Mouse (Mus musculus) lung, embryonic 15.5 days (tissue): ENCODE data around the gene Cdc20b. TPM values are rescaled to one million over a fixed set of nuclear protein-coding genes. Genes with fewer than 3 reads are reported as not detected.
A peak's percentile ranks its signal among the peaks of the same experiment; 100 is the strongest.

ENCODE experiments used
- ATAC-seq: fragments of 200-750 bp; cut with Nextera tagmentation; 2 replicates; pipeline ENCODE4 v1.8.0; 2017; ENCODE audit warnings: moderate number of reproducible peaks, borderline replicate concordance; ENCODE audit not compliant: low FRiP score, low TSS enrichment; ENCODE audit errors: extremely low read depth
- H3K27ac ChIP-seq: fragments of 300-500 bp; sonication (generic); 2 replicates; pipeline ENCODE4 v1.5.1; 2015; ENCODE audit warnings: moderate library complexity, mild to moderate bottlenecking, inconsistent platforms
- H3K27me3 ChIP-seq: fragments of 300-500 bp; sonication (generic); 2 replicates; pipeline ENCODE4 v1.6.1; 2015; ENCODE audit warnings: inconsistent platforms
- H3K36me3 ChIP-seq: fragments of 300-500 bp; sonication (generic); 2 replicates; pipeline ENCODE4 v1.6.1; 2015; ENCODE audit warnings: inconsistent platforms
- H3K4me1 ChIP-seq: fragments of 300-500 bp; sonication (generic); 2 replicates; pipeline ENCODE4 v1.6.1; 2015; ENCODE audit warnings: inconsistent platforms
- H3K4me2 ChIP-seq: fragments of 300-500 bp; sonication (generic); 2 replicates; pipeline ENCODE4 v1.6.1; 2015; ENCODE audit warnings: inconsistent platforms, mild to moderate bottlenecking, moderate library complexity
- H3K4me3 ChIP-seq: fragments of 300-500 bp; sonication (generic); 2 replicates; pipeline ENCODE4 v1.5.1; 2015; ENCODE audit warnings: mild to moderate bottlenecking, inconsistent platforms
- H3K9ac ChIP-seq: fragments of 300-500 bp; sonication (generic); 2 replicates; pipeline ENCODE4 v1.6.1; 2015; ENCODE audit warnings: inconsistent platforms
- H3K9me3 ChIP-seq: fragments of 300-500 bp; sonication (generic); 2 replicates; pipeline ENCODE4 v1.6.1; 2016; ENCODE audit warnings: inconsistent platforms
- WGBS: fragments of 180-500 bp; shearing (Covaris S2); methylation state at CpG from one replicate; pipeline ENCODE4 v1.1.7; 2015; 5-methylcytosine and 5-hydroxymethylcytosine counted together
- polyA plus RNA-seq: library from polyadenylated mRNA; unstranded; fragments of >200 nt; fragmentation: Nextera tagmentation; extraction: Ambion mirVana; gene quantifications from 2 replicates; pipeline ENCODE4 v1.2.1, GENCODE M21; 2015

Cdc20b gene
- 2.1 and 2.8 TPM in 2 replicates for polyA plus RNA-seq

- under 1% methylated on average over 46 of the region's 46 CpGs for WGBS
- Histone ChIP-seq H3K9ac (peak within 1 kb of the TSS; percentile 46), H3K9me3 (no peaks in the 10 kb centered on the region), H3K4me1 (peaks cover 34% of the 10 kb centered on the region), H3K27ac (no peak within 1 kb of the TSS), H3K36me3 (no peaks in the 10 kb centered on the region), H3K4me3 (peak within 1 kb of the TSS; percentile 55), H3K4me2 (peak within 1 kb of the TSS; percentile 99), H3K27me3 (peaks cover 44% of the 10 kb centered on the region)
- peak; percentile 39; the same call in 1 of the 2 replicates for ATAC-seq
These were observed at the start of gene Cdc20b for GRCm38 (mm10) chr13:113034950-113035421. Cdc20b (plus strand) TSS chr13:113035111.

GRCm38 (mm10) chr13:112985605-112986450 is 49.1 kb upstream of the Cdc20b start:
- Histone ChIP-seq H3K4me1 (peaks cover 49% of the 10 kb centered on the region), H3K9ac (no peak overlapping the region), H3K27ac (no peak overlapping the region), H3K4me2 (peak overlapping the region; percentile 98), H3K9me3 (no peaks in the 10 kb centered on the region), H3K27me3 (peaks cover 60% of the 10 kb centered on the region), H3K4me3 (no peak overlapping the region), H3K36me3 (no peaks in the 10 kb centered on the region)
- ATAC-seq, result no peak
- 10% methylated on average over 18 of the region's 18 CpGs for WGBS

GRCm38 (mm10) chr13:112986451-112986950 is 48.4 kb upstream of the Cdc20b start:
- no peaks in the 10 kb centered on the region for H3K9me3 ChIP-seq
- ATAC-seq, result no peak
- peaks cover 49% of the 10 kb centered on the region for H3K4me1 ChIP-seq
- H3K27ac ChIP-seq, result no peak overlapping the region
- peaks cover 67% of the 10 kb centered on the region for H3K27me3 ChIP-seq
- H3K36me3 ChIP-seq, result no peaks in the 10 kb centered on the region
- WGBS, result 3% methylated on average over 17 of the region's 17 CpGs
- H3K4me2 ChIP-seq, result peak overlapping the region; percentile 98
- no peak overlapping the region for H3K9ac ChIP-seq
- peak overlapping the region; percentile 49; the same call in 1 of the 2 replicates for H3K4me3 ChIP-seq

GRCm38 (mm10) chr13:112987532-112987943 is 47.4 kb upstream of the Cdc20b start, which contains the start of gene Ccno:
Ccno (plus strand) TSS chr13:112987802.
- H3K9me3 ChIP-seq, result no peaks in the 10 kb centered on the region
- H3K9ac ChIP-seq, result peak within 1 kb of the TSS; percentile 53
- peaks cover 73% of the 10 kb centered on the region for H3K27me3 ChIP-seq
- H3K36me3 ChIP-seq, result no peaks in the 10 kb centered on the region
- peak; percentile 98 for ATAC-seq
- H3K4me3 ChIP-seq, result peak within 1 kb of the TSS; percentile 49
- H3K4me2 ChIP-seq, result peak within 1 kb of the TSS; percentile 98
- H3K27ac ChIP-seq, result peak within 1 kb of the TSS; percentile 27; the same call in 1 of the 2 replicates
- WGBS, result under 1% methylated on average over 47 of the region's 47 CpGs
- H3K4me1 ChIP-seq, result peaks cover 43% of the 10 kb centered on the region

GRCm38 (mm10) chr13:112987991-112988390 is 46.9 kb upstream of the Cdc20b start:
- no peaks in the 10 kb centered on the region for H3K36me3 ChIP-seq
- peak overlapping the region; percentile 53 for H3K9ac ChIP-seq
- ATAC-seq, result peak; percentile 28; the same call in 1 of the 2 replicates
- H3K4me1 ChIP-seq, result peaks cover 43% of the 10 kb centered on the region
- peak overlapping the region; percentile 98 for H3K4me2 ChIP-seq
- no peaks in the 10 kb centered on the region for H3K9me3 ChIP-seq
- H3K27ac ChIP-seq, result peak overlapping the region; percentile 27; the same call in 1 of the 2 replicates
- H3K27me3 ChIP-seq, result peaks cover 76% of the 10 kb centered on the region
- 1% methylated on average over 39 of the region's 39 CpGs for WGBS
- peak overlapping the region; percentile 49 for H3K4me3 ChIP-seq

GRCm38 (mm10) chr13:112988866-112989265 is 46.0 kb upstream of the Cdc20b start:
- Histone ChIP-seq H3K27ac (no peak overlapping the region), H3K4me2 (peak overlapping the region; percentile 98), H3K9me3 (no peaks in the 10 kb centered on the region), H3K9ac (no peak overlapping the region), H3K36me3 (no peaks in the 10 kb centered on the region), H3K4me1 (peaks cover 51% of the 10 kb centered on the region), H3K4me3 (peak overlapping the region; percentile 49), H3K27me3 (peaks cover 85% of the 10 kb centered on the region)
- 1% methylated on average over 19 of the region's 19 CpGs for WGBS
- no peak for ATAC-seq

- H3K36me3 ChIP-seq, result no peaks in the 10 kb centered on the region
- no peak overlapping the region for H3K27ac ChIP-seq
- H3K9ac ChIP-seq, result 0 out of 2 replicates have a peak overlapping the region, but pooled peaks have one; percentile 7
- H3K27me3 ChIP-seq, result peaks cover 86% of the 10 kb centered on the region
- ATAC-seq, result no peak
- H3K4me1 ChIP-seq, result peaks cover 54% of the 10 kb centered on the region
- no peaks in the 10 kb centered on the region for H3K9me3 ChIP-seq
- peak overlapping the region; percentile 49 for H3K4me3 ChIP-seq
- under 1% methylated on average over 23 of the region's 23 CpGs for WGBS
- peak overlapping the region; percentile 98 for H3K4me2 ChIP-seq
These were observed 45.4 kb upstream of the Cdc20b start for GRCm38 (mm10) chr13:112989541-112989940.

GRCm38 (mm10) chr13:112990346-112990745 is 44.6 kb upstream of the Cdc20b start:
- Histone ChIP-seq H3K4me3 (peak overlapping the region; percentile 10; the same call in 1 of the 2 replicates), H3K4me1 (peaks cover 54% of the 10 kb centered on the region), H3K4me2 (peak overlapping the region; percentile 26; the same call in 1 of the 2 replicates), H3K9ac (no peak overlapping the region), H3K27me3 (peaks cover 92% of the 10 kb centered on the region), H3K36me3 (no peaks in the 10 kb centered on the region), H3K27ac (no peak overlapping the region), H3K9me3 (no peaks in the 10 kb centered on the region)
- no peak for ATAC-seq
- 10% methylated on average over 4 of the region's 4 CpGs for WGBS

- H3K9ac ChIP-seq, result peak within 1 kb of the TSS; percentile 39; the same call in 1 of the 2 replicates
- ATAC-seq, result peak; percentile 16; the same call in 1 of the 2 replicates
- no peak within 1 kb of the TSS for H3K27ac ChIP-seq
- peak within 1 kb of the TSS; percentile 80 for H3K4me2 ChIP-seq
- peaks cover 37% of the 10 kb centered on the region for H3K4me1 ChIP-seq
- WGBS, result under 1% methylated on average over 61 of the region's 63 CpGs
- H3K4me3 ChIP-seq, result peak within 1 kb of the TSS; percentile 40
- peaks cover 95% of the 10 kb centered on the region for H3K27me3 ChIP-seq
- no peaks in the 10 kb centered on the region for H3K9me3 ChIP-seq
- H3K36me3 ChIP-seq, result no peaks in the 10 kb centered on the region
These were observed 41.3 kb upstream of the Cdc20b start, which contains the start of gene Mcidas for GRCm38 (mm10) chr13:112993531-112994152. Mcidas (plus strand) TSS chr13:112993845.

- WGBS, result under 1% methylated on average over 25 of the region's 25 CpGs
- peaks cover 37% of the 10 kb centered on the region for H3K4me1 ChIP-seq
- no peaks in the 10 kb centered on the region for H3K9me3 ChIP-seq
- H3K4me3 ChIP-seq, result peak overlapping the region; percentile 40
- peak overlapping the region; percentile 39; the same call in 1 of the 2 replicates for H3K9ac ChIP-seq
- peak overlapping the region; percentile 80 for H3K4me2 ChIP-seq
- no peaks in the 10 kb centered on the region for H3K36me3 ChIP-seq
- H3K27me3 ChIP-seq, result peaks cover 95% of the 10 kb centered on the region
- no peak overlapping the region for H3K27ac ChIP-seq
- peak; percentile 53; the same call in 1 of the 2 replicates for ATAC-seq
These were observed 40.7 kb upstream of the Cdc20b start for GRCm38 (mm10) chr13:112994191-112994590.

GRCm38 (mm10) chr13:112996407-112996806 is 38.5 kb upstream of the Cdc20b start:
- no peak for ATAC-seq
- no peak overlapping the region for H3K4me3 ChIP-seq

More at GRCm38 (mm10) chr13:112996407-112996806, 38.5 kb upstream of the Cdc20b start:
- no peaks in the 10 kb centered on the region for H3K9me3 ChIP-seq
- peaks cover 21% of the 10 kb centered on the region for H3K4me1 ChIP-seq
- peaks cover 87% of the 10 kb centered on the region for H3K27me3 ChIP-seq
- 49% methylated on average over 4 of the region's 4 CpGs for WGBS
- H3K4me2 ChIP-seq, result no peak overlapping the region
- no peak overlapping the region for H3K9ac ChIP-seq
- no peak overlapping the region for H3K27ac ChIP-seq
- H3K36me3 ChIP-seq, result no peaks in the 10 kb centered on the region
